Mouse (Mus musculus) hindbrain, embryonic 14.5 days (tissue): ENCODE measurements around the gene Sco1. TPM values are rescaled to one million over a fixed set of nuclear protein-coding genes. Genes with fewer than 3 reads are reported as not detected.

Source experiments
- ATAC-seq: fragments of 200-750 bp; cut with Nextera tagmentation; 2 replicates; pipeline ENCODE4 v1.8.0; 2017; ENCODE audit warnings: moderate number of reproducible peaks, mild to moderate bottlenecking, moderate TSS enrichment, moderate library complexity; ENCODE audit not compliant: low FRiP score
- DNase-seq: peaks from one replicate; pipeline ENCODE4 v3.0.0-alpha.2; 2015; ENCODE audit warnings: low spot score
- H3K27ac ChIP-seq: fragments of 300-500 bp; sonication (generic); 2 replicates; pipeline ENCODE4 v1.5.1; 2014; ENCODE audit warnings: mild to moderate bottlenecking, moderate library complexity
- H3K27me3 ChIP-seq: fragments of 300-500 bp; sonication (generic); 2 replicates; pipeline ENCODE4 v1.6.1; 2014; ENCODE audit warnings: mild to moderate bottlenecking, low read length, mixed read lengths; ENCODE audit not compliant: control insufficient read depth, insufficient read depth
- H3K36me3 ChIP-seq: fragments of 300-500 bp; sonication (generic); replicated peaks from 2 replicates; pipeline ENCODE4 v1.6.1; 2014; ENCODE audit not compliant: control insufficient read depth, insufficient read depth
- H3K4me1 ChIP-seq: fragments of 300-500 bp; sonication (generic); replicated peaks from 2 replicates; pipeline ENCODE4 v1.6.1; 2014; ENCODE audit warnings: antibody characterized with exemption, low read length, mixed read lengths; ENCODE audit not compliant: control insufficient read depth, insufficient read depth
- H3K4me2 ChIP-seq: fragments of 300-500 bp; sonication (generic); replicated peaks from 2 replicates; pipeline ENCODE4 v1.6.1; 2014; ENCODE audit warnings: mild to moderate bottlenecking, moderate library complexity
- H3K4me3 ChIP-seq: fragments of 300-500 bp; sonication (generic); replicated peaks from 2 replicates; pipeline ENCODE4 v1.5.1; 2014; ENCODE audit warnings: mild to moderate bottlenecking, low read length
- H3K9ac ChIP-seq: fragments of 300-500 bp; sonication (generic); 2 replicates; pipeline ENCODE4 v1.6.1; 2014
- H3K9me3 ChIP-seq: fragments of 300-500 bp; sonication (generic); 2 replicates; pipeline ENCODE4 v1.6.1; 2016; ENCODE audit warnings: low read length; ENCODE audit not compliant: control insufficient read depth
- WGBS: fragments of 180-500 bp; shearing (Covaris S2); extraction: QIAGEN DNeasy Blood & Tissue Kit; methylation state at CpG from one replicate; pipeline ENCODE4 v1.1.7; 2014; 5-methylcytosine and 5-hydroxymethylcytosine counted together
- polyA plus RNA-seq: library from polyadenylated mRNA; unstranded; fragments of >200 nt; fragmentation: Nextera tagmentation; extraction: Ambion mirVana; gene quantifications from 2 replicates; pipeline ENCODE4 v1.2.1, GENCODE M21; 2014

Gene Sco1
- polyA plus RNA-seq, 1 experiment from 2014 or later: 11.7 TPM

DNA sequence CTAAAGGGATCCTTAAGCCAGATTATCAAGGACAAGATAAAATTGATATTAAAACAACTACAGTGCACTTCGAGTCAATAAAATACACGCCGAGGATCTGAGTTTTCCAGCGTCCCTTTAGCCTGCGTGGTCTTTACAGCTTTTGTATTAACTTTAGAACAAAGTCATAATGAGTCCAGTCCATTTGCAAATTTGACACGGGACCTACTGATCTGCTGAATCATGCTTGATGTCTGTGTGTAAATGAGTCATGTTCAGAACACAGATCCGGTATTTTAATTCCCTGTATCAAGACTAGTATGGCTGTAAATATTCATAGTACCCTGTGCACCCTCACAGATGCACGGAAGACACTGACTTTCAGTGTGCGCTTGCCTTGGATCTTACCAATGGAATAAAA lies 15.6 kb upstream of the Sco1 start:
- ATAC-seq (no peak), DNase-seq (no peak)
- H3K27me3 ChIP-seq: no peaks in the 10 kb centered on the region
- H3K4me3 ChIP-seq: no peak overlapping the region
- no peaks in the 10 kb centered on the region for H3K9me3 ChIP-seq
- peaks cover 49% of the 10 kb centered on the region for H3K36me3 ChIP-seq
- no peak overlapping the region for H3K27ac ChIP-seq
- H3K9ac ChIP-seq: no peak overlapping the region
- no peak overlapping the region for H3K4me2 ChIP-seq
- no peaks in the 10 kb centered on the region for H3K4me1 ChIP-seq
- WGBS: 96% methylated on average over 9 of the region's 9 CpGs

DNA sequence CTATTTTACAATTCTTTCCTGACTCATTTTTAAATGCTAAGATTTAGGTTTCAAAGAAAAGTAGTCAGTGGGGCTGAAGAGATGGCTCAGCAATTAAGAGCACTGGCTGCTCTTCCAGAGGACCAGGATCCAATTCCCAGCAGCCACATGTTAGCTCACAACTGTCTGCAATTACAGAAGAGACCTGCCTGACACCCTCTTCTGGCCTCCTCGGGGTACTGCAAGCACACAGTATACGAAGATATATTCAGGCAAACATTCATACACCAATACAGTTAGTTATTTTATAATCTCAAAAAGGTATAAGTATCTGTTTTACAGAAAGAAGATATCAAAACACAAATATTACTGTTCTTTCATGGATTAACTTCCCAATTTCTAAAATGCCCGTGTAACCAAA lies 12.7 kb upstream of the Sco1 start:
- Histone ChIP-seq H3K27me3 (no peaks in the 10 kb centered on the region), H3K4me2 (no peak overlapping the region), H3K4me3 (no peak overlapping the region), H3K9ac (no peak overlapping the region), H3K9me3 (no peaks in the 10 kb centered on the region), H3K36me3 (peaks cover 63% of the 10 kb centered on the region), H3K27ac (no peak overlapping the region), H3K4me1 (no peaks in the 10 kb centered on the region)
- no peak for ATAC-seq
- DNase-seq: no peak
- WGBS: 91% methylated on average over 3 of the region's 3 CpGs

DNA sequence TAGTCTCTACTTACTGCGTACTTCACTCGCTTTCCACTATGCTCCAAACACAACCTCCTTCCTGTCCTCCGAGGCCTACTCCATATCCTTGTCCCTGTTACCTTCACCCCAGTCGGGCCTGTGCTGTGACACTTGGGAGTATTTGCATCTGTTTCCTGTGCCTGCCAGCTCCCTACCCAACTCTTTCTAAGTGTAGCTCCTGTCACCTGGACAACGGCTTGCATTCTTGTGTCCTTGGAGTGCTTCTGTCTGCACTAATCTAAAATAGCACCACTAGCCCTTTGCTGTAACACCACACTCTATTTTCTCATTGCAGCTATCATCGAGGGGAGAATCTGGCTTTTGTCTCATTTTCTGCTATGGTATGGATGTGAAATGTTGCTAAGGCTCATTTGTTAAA lies 12.0 kb upstream of the Sco1 start:
- Histone ChIP-seq H3K4me2 (no peak overlapping the region), H3K9me3 (no peaks in the 10 kb centered on the region), H3K27ac (no peak overlapping the region), H3K27me3 (no peaks in the 10 kb centered on the region), H3K36me3 (peaks cover 69% of the 10 kb centered on the region), H3K4me3 (no peak overlapping the region), H3K4me1 (no peaks in the 10 kb centered on the region), H3K9ac (no peak overlapping the region)
- DNase-seq (no peak), ATAC-seq (no peak)
- 96% methylated on average over 6 of the region's 6 CpGs for WGBS

DNA sequence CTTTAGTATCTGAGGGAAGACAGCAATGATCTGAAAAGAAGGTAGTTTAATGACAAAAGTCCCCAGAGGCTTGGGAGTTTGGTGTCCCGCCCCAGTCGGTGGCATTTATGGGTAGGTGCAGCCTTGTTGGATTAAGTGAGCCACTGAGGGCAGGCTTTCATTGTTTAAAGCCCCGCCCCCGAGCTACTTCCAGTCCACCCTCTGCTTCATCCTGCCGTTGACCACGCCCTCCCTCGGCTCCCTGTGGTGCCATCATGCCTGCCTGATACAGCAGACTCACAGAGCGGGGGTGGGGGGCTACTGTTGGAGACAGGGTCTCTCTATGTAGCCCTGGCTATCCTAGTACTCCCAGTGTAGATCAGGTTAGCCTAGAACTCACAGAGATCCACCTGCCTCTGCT lies 9.5 kb upstream of the Sco1 start:
- no peak overlapping the region for H3K9ac ChIP-seq
- no peak overlapping the region for H3K27ac ChIP-seq
- H3K9me3 ChIP-seq: no peaks in the 10 kb centered on the region
- H3K4me3 ChIP-seq: no peak overlapping the region
- WGBS: 34% methylated on average over 8 of the region's 8 CpGs
- H3K4me1 ChIP-seq: no peaks in the 10 kb centered on the region
- peaks cover 61% of the 10 kb centered on the region for H3K36me3 ChIP-seq
- DNase-seq (no peak), ATAC-seq (no peak)
- H3K4me2 ChIP-seq: no peak overlapping the region
- H3K27me3 ChIP-seq: no peaks in the 10 kb centered on the region

DNA sequence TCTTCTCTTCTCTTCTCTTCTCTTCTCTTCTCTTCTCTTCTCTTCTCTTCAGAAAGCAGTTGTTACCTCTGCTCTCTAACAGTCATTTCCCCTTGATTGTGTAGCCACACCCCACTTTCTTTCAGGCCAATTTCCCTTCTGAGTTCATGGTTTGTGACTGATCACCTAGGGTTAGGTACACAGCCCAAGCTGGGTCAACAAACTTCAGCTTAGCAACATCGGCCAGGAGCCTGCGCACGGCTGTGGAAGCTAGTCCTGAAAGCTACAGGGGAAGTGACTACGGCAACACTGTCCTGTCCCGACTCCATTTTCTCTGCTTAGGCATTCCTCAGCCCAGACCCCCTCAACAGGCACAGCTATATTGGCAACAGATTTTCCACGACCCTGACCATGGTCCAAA lies 7.5 kb upstream of the Sco1 start:
- Histone ChIP-seq H3K9me3 (no peaks in the 10 kb centered on the region), H3K27me3 (no peaks in the 10 kb centered on the region), H3K4me1 (no peaks in the 10 kb centered on the region), H3K4me2 (no peak overlapping the region), H3K4me3 (no peak overlapping the region), H3K27ac (no peak overlapping the region), H3K36me3 (peaks cover 53% of the 10 kb centered on the region), H3K9ac (no peak overlapping the region)
- WGBS: 85% methylated on average over 6 of the region's 6 CpGs
- no peak for DNase-seq
- ATAC-seq: no peak

DNA sequence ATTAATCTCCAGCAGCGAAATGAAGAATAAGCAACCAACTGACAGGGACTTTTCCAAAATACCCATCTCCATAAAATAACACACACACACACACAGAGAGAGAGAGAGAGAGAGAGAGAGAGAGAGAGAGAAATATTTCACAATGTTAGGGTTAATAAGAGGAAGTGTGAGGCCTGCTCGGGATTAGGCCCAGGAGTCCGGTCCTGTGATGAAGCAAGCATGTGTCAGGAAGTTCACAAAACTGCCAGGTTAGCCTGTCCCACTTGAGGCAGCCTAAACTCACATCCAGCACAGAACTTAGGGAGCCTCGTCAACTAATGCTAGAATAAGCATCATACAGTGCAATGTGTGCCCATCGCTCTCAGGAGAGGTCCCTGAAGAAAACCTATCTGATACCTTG lies 5.3 kb upstream of the Sco1 start:
- DNase-seq (no peak), ATAC-seq (no peak)
- Histone ChIP-seq H3K36me3 (peaks cover 31% of the 10 kb centered on the region), H3K4me2 (no peak overlapping the region), H3K4me3 (no peak overlapping the region), H3K27me3 (no peaks in the 10 kb centered on the region), H3K9ac (no peak overlapping the region), H3K4me1 (0 out of 2 replicates have a peak, but pooled peaks cover 7% of the 10 kb centered on the region), H3K9me3 (no peaks in the 10 kb centered on the region), H3K27ac (no peak overlapping the region)
- 94% methylated on average over 5 of the region's 5 CpGs for WGBS

DNA sequence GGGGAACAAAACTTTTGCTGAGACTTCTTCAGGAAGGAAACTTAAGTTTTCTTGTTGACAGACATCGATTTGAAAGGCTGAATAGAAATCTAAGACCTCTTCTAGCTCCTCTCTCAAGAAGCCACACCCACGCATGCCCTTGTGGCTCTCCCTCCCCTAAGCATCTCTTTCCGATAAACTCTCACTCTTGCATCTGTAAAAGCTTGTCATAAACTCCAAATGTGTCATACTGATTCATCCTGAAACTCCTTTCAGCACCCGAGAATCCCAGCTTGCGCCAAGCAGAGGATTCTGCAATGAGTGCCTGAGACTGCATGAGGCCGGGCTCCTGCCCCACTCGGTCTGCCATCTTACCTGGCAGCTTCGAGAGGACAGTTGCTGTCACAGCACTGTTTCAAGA lies 4.0 kb upstream of the Sco1 start:
- H3K4me2 ChIP-seq: no peak overlapping the region
- no peak overlapping the region for H3K9ac ChIP-seq
- WGBS: 94% methylated on average over 8 of the region's 8 CpGs
- H3K36me3 ChIP-seq: peaks cover 25% of the 10 kb centered on the region
- H3K27ac ChIP-seq: no peak overlapping the region
- DNase-seq: no peak
- no peaks in the 10 kb centered on the region for H3K9me3 ChIP-seq
- H3K4me1 ChIP-seq: peaks cover 12% of the 10 kb centered on the region
- H3K4me3 ChIP-seq: no peak overlapping the region
- no peaks in the 10 kb centered on the region for H3K27me3 ChIP-seq
- no peak for ATAC-seq

DNA sequence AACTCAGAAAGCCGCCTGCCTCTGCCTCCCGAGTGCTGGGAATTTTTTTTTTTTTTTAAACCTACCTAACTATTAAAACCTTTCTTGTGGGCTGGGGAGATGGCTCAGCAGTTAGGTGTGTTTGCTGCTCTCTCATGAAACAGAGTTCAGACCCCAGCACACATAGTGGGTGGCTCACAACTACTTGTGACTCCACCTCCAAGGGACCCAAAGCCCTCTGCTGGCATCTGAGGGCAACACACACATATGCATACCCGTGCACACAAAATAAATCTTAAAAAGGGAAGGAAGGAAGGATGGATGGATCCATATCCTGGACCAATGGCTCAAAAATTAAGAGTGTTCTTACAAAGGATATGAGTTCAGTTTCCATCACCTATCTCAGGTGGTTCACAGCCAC lies 3.2 kb upstream of the Sco1 start:
- no peaks in the 10 kb centered on the region for H3K9me3 ChIP-seq
- H3K9ac ChIP-seq: no peak overlapping the region
- ATAC-seq: no peak
- peaks cover 27% of the 10 kb centered on the region for H3K36me3 ChIP-seq
- no peaks in the 10 kb centered on the region for H3K27me3 ChIP-seq
- no peak for DNase-seq
- H3K4me2 ChIP-seq: no peak overlapping the region
- no peak overlapping the region for H3K4me3 ChIP-seq
- H3K4me1 ChIP-seq: peaks cover 18% of the 10 kb centered on the region
- 95% methylated on average over 3 of the region's 3 CpGs for WGBS
- no peak overlapping the region for H3K27ac ChIP-seq

DNA sequence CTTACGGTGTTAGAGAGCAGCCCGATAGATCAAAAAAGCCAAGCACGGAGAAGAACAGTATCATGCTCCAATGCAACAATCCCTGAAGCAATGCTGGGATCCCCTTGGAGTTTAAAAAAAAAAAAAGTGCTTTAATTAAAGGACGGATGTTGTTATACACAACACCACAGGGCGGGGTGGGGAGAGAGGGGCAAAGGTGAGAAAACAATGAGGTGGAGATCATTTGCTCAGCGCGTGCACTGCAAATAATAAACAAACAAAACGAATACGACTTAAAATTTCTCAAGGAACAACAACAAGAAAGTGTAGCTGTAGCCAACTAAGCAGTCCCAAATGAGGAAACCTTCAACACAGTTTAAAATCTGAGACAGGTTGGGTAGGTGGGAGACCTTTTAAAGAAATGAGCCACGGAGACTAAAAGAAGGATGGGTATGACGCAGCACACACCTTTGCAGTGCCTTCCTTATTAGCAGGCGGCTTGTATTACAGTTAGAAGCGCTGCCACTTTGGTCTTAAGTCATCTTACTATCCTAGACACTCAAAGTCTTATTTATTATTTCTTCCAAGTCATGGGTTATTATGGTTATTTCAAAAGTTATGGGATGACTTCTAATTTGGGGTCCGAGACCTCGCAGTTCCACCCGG lies 672 bp upstream of the Sco1 start:
- peak overlapping the region; percentile 92 for H3K4me3 ChIP-seq
- H3K27ac ChIP-seq: peak overlapping the region; percentile 82
- no peaks in the 10 kb centered on the region for H3K9me3 ChIP-seq
- 11% methylated on average over 16 of the region's 16 CpGs for WGBS
- DNase-seq (no peak), ATAC-seq (peak; percentile 55)
- H3K9ac ChIP-seq: peak overlapping the region; percentile 78
- H3K36me3 ChIP-seq: peaks cover 31% of the 10 kb centered on the region
- H3K4me1 ChIP-seq: peaks cover 18% of the 10 kb centered on the region
- no peaks in the 10 kb centered on the region for H3K27me3 ChIP-seq
- peak overlapping the region; percentile 67 for H3K4me2 ChIP-seq

DNA sequence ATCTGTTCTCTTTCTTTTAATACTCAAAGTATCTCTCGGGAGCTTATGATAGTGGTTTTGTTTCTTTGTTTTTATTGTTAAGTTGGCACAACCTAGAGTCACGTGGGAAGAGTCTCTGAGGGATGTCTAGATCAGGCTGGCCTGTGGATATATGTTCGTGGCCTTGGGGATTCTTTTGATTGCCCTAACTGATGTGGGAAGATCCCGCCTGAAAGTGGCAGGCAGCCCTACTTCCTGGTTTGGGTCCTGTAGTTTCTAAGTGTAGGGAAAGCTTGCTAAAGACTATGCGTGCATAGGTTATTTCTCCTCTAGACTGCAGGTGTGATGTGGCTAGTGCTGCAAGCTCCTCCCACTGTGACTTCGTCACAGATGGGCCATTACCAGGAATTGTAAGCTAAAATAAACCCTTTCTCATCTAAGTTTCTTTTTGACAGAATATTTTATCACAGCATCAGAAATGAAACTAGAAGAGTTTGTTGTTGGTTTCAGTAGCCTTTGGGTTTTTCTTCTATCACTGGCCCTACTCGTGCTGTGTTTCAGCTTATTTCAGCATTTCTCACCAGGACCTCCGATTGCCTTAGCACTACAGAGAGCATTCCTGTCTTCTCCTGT lies 2.4 kb downstream of the Sco1 start:
- Histone ChIP-seq H3K36me3 (peaks cover 55% of the 10 kb centered on the region), H3K9ac (no peak overlapping the region), H3K9me3 (no peaks in the 10 kb centered on the region), H3K4me3 (no peak overlapping the region), H3K4me1 (peaks cover 18% of the 10 kb centered on the region), H3K27ac (no peak overlapping the region), H3K27me3 (no peaks in the 10 kb centered on the region), H3K4me2 (no peak overlapping the region)
- no peak for ATAC-seq
- no peak for DNase-seq
- WGBS: 91% methylated on average over 8 of the region's 8 CpGs
